Mouse (Mus musculus) CD4-positive, CD25-positive, alpha-beta regulatory T cell, adult 4 months (primary cell): ENCODE measurements around the gene Olfr1151. TPM values are rescaled to one million over a fixed set of nuclear protein-coding genes. Genes with fewer than 3 reads are reported as not detected.

Experiments used
- ATAC-seq: one replicate; pipeline ENCODE4 v1.8.0; 2017
- polyA plus RNA-seq, 2 experiments: library from polyadenylated mRNA; unstranded; fragments of 100-300 nt; shearing (Covaris generic); gene quantifications; one replicate each; pipeline ENCODE4 v1.2.1; 2017

Gene Olfr1151
- not detected for polyA plus RNA-seq

GRCm38 (mm10) chr2:87855562-87855961 lies at the start of gene Olfr1151:
TSS of gene Olfr1151 (plus strand) at chr2:87855862.
- ATAC-seq = no peak

DNA sequence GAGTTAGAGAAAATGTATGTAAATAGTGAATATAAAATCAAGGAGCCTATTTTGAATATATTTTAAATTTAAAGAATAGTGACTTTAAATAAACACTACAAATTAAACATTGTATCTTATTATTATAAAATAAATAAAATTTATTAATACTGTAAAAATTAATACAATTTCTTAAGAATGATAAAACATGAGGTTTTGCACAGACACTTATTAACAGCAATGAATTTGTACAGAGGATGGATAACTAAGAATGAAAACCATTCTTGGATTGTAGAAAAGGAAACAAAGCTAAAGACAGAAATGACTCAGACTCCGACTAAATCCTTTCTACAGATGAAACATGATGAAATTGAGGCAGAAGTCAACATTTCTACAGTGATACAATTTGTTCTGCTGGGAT lies 46.1 kb upstream of the Olfr1151 start, which contains the start of gene Olfr1145:
Olfr1145 (plus strand) TSS at position 301 of the 400 bp plus-strand sequence.
- no peak for ATAC-seq

DNA sequence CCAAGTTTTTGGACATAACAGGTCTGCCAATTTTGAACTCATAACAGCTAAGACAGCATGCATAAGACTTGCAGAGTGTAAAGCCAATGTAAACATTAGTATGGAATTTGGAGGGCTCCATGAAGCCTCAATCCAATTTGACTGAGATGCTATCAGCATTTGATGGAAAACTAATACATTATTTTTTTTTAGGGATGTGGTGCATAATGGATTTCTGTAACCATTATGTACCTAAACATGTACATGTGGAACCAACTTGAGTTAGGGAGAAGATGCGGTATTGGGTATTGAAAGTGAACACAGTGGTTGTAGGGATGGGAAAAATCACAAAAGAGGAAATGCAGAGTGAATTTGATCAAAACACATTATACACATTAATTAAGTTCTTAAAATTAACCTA lies 25.4 kb upstream of the Olfr1151 start, which contains the start of gene Olfr1148:
Olfr1148 (plus strand) TSS at position 301 of the 400 bp plus-strand sequence.
- ATAC-seq = no peak

DNA sequence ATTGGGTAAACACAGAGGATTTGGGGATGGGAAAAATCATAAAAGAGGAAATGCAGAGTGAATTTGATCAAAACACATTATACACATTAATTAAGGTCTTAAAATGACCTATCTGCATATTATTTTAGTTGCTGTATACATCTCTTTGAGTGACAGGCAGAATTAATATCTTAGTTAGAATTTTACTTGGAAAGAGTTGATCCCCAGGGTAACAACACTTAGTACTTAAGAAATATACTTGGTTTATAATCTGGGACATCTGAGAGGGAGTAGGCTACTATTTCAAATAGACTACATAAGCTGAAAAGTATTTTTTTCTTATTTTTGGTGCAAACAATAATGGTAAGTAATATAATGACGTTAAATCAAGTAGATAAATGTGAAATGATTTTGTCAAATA lies 12.0 kb upstream of the Olfr1151 start, which contains the start of gene Olfr1150-ps1:
Olfr1150-ps1 (plus strand) TSS at position 301 of the 400 bp plus-strand sequence.
- no peak for ATAC-seq

GRCm38 (mm10) chr2:87866192-87866591 lies 10.5 kb downstream of the Olfr1151 start, which contains the start of gene Olfr1152:
TSS of gene Olfr1152 (plus strand) at chr2:87866492.
- no peak for ATAC-seq

DNA sequence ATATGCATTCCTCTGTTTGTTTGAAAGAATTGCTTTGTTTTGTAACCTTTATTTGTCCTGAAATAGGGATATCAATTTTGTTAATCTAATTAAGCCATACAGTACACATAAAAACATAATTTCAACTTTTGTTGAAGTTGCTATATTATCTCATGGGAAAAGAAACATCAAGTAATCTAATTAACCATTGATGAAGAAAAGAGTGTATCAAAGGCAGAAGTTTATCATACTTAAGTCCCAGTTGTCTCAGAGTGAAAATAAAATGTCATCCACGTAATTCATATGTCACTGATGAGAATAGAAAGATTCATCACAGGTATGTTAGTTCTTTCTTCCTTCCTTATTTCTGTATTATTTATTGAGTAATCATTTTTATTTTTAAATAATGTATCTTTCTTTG lies 39.0 kb downstream of the Olfr1151 start, which contains the start of gene Olfr1153:
Olfr1153 (plus strand) TSS at position 301 of the 400 bp plus-strand sequence.
- ATAC-seq = no peak

GRCm38 (mm10) chr2:87905066-87905465 lies 49.4 kb downstream of the Olfr1151 start, which contains the start of gene Olfr1154:
TSS of gene Olfr1154 (minus strand) at chr2:87905166.
- no peak for ATAC-seq

Other genes with a start within 250 kb of the Olfr1151 start
- gene Olfr1130, start 249.7 kb upstream of the Olfr1151 start, polyA plus RNA-seq = not detected
- not detected for gene Olfr1131, start 228.8 kb upstream of the Olfr1151 start, polyA plus RNA-seq
- not detected for gene Olfr1132, start 218.3 kb upstream of the Olfr1151 start, polyA plus RNA-seq
- gene Olfr1133, start 208.5 kb upstream of the Olfr1151 start, polyA plus RNA-seq = not detected
- not detected for gene Olfr1134, start 197.4 kb upstream of the Olfr1151 start, polyA plus RNA-seq
- gene Olfr1135, start 182.2 kb upstream of the Olfr1151 start, polyA plus RNA-seq = not detected
- gene Olfr1136, start 161.9 kb upstream of the Olfr1151 start, polyA plus RNA-seq = not detected
- not detected for gene Olfr1137, start 142.7 kb upstream of the Olfr1151 start, polyA plus RNA-seq
- not detected for gene Olfr1138, start 115.9 kb upstream of the Olfr1151 start, polyA plus RNA-seq
- gene Olfr1140, start 112.1 kb upstream of the Olfr1151 start, polyA plus RNA-seq = not detected
- not detected for gene Olfr1141, start 101.9 kb upstream of the Olfr1151 start, polyA plus RNA-seq
- gene Olfr152, start 76.4 kb upstream of the Olfr1151 start, polyA plus RNA-seq = not detected
- gene Olfr1143, start 55.3 kb upstream of the Olfr1151 start, polyA plus RNA-seq = not detected
- gene Olfr1145, start 46.0 kb upstream of the Olfr1151 start, polyA plus RNA-seq = not detected
- not detected for gene Olfr1148, start 25.3 kb upstream of the Olfr1151 start, polyA plus RNA-seq
- gene Olfr1150-ps1, start 11.9 kb upstream of the Olfr1151 start, polyA plus RNA-seq = not detected
- under 1 TPM in 1 of 2 experiments, not detected in 1; 0.08 TPM for gene Olfr1152, start 10.6 kb downstream of the Olfr1151 start, polyA plus RNA-seq
- gene Olfr1153, start 39.1 kb downstream of the Olfr1151 start, polyA plus RNA-seq = under 1 TPM in 1 of 2 experiments, not detected in 1; 0.34 TPM
- gene Olfr1154, start 49.3 kb downstream of the Olfr1151 start, polyA plus RNA-seq = not detected
- gene Olfr1155, start 89.3 kb downstream of the Olfr1151 start, polyA plus RNA-seq = not detected
- gene Olfr1156, start 97.2 kb downstream of the Olfr1151 start, polyA plus RNA-seq = under 1 TPM in 1 of 2 experiments, not detected in 1; 0.13 TPM
- under 1 TPM in 1 of 2 experiments, not detected in 1; 0.11 TPM for gene Olfr1157, start 112.4 kb downstream of the Olfr1151 start, polyA plus RNA-seq
- gene Olfr74, start 118.8 kb downstream of the Olfr1151 start, polyA plus RNA-seq = not detected
- not detected for gene Olfr1158, start 134.3 kb downstream of the Olfr1151 start, polyA plus RNA-seq
- gene Olfr1160, start 152.4 kb downstream of the Olfr1151 start, polyA plus RNA-seq = under 1 TPM in 1 of 2 experiments, not detected in 1; 0.05 TPM
- gene Olfr1161, start 166.9 kb downstream of the Olfr1151 start, polyA plus RNA-seq = not detected
- not detected for gene Olfr73, start 181.8 kb downstream of the Olfr1151 start, polyA plus RNA-seq
- under 1 TPM in 1 of 2 experiments, not detected in 1; 0.13 TPM for gene Olfr1162, start 195.3 kb downstream of the Olfr1151 start, polyA plus RNA-seq
- under 1 TPM in 1 of 2 experiments, not detected in 1; 0.32 TPM for gene Olfr1163, start 216.0 kb downstream of the Olfr1151 start, polyA plus RNA-seq
- not detected for gene Olfr1164, start 238.1 kb downstream of the Olfr1151 start, polyA plus RNA-seq